Mouse (Mus musculus): ENCODE data around the gene Syt2. TPM values are rescaled to one million over a fixed set of nuclear protein-coding genes. Genes with fewer than 3 reads are reported as not detected.

The Syt2 gene
- polyA plus RNA-seq, 1 experiment from 2014 or later, result 2.1 TPM

DNA sequence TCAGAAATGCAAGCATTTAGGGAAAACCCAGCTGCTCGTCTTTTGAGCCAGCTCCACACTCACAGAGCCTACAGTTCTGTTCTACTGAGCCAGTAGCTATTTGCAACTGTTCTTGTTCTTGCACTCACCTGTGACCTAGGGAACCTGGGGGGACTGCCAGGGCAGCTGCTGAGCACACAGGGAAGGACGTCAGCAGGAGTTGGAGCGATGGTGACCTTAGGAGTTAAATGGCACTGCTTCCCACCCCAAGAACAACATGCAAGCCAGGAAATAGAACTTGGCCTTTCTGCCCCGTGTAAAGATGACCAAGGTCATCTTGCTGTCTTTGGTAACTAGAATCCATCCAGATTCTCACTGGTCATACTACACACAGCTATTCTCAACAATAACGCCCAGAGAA, 114.2 kb downstream of the Syt2 start:
- peaks cover 7% of the 10 kb centered on the region; the same call in 1 of the 2 replicates for H3K4me1 ChIP-seq (ENCODE audit: control insufficient read depth, insufficient read depth, low read length)
- no peak overlapping the region for H3K4me2 ChIP-seq (ENCODE audit: low read length)
- DNase-seq, result no peak
- no peak for ATAC-seq (ENCODE audit: low FRiP score, low TSS enrichment)
- no peak overlapping the region for H3K27ac ChIP-seq (replicated peaks; ENCODE audit: low read depth, low read length)
- H3K36me3 ChIP-seq (ENCODE audit: control insufficient read depth, insufficient read depth, low read length), result peaks cover 7% of the 10 kb centered on the region; the same call in 1 of the 2 replicates
- no peaks in the 10 kb centered on the region for H3K9me3 ChIP-seq (ENCODE audit: control insufficient read depth, low read length)
- H3K9ac ChIP-seq (replicated peaks; ENCODE audit: low read length), result no peak overlapping the region
- 83% methylated on average over 5 of the region's 5 CpGs for WGBS
- H3K4me3 ChIP-seq (replicated peaks; ENCODE audit: low read depth, low read length), result no peak overlapping the region
- no peaks in the 10 kb centered on the region for H3K27me3 ChIP-seq (ENCODE audit: control insufficient read depth, insufficient read depth, low read length)

- no peak overlapping the region for H3K9ac ChIP-seq (replicated peaks; ENCODE audit: low read length)
- no peak for DNase-seq
- 91% methylated on average over 7 of the region's 7 CpGs for WGBS
- no peaks in the 10 kb centered on the region for H3K27me3 ChIP-seq (ENCODE audit: control insufficient read depth, insufficient read depth, low read length)
- H3K4me3 ChIP-seq (replicated peaks; ENCODE audit: low read depth, low read length), result no peak overlapping the region
- no peak for ATAC-seq (ENCODE audit: low FRiP score, low TSS enrichment)
- no peak overlapping the region for H3K4me2 ChIP-seq (ENCODE audit: low read length)
- peaks cover 5% of the 10 kb centered on the region; the same call in 1 of the 2 replicates for H3K4me1 ChIP-seq (ENCODE audit: control insufficient read depth, insufficient read depth, low read length)
- peaks cover 7% of the 10 kb centered on the region; the same call in 1 of the 2 replicates for H3K36me3 ChIP-seq (ENCODE audit: control insufficient read depth, insufficient read depth, low read length)
- H3K9me3 ChIP-seq (ENCODE audit: control insufficient read depth, low read length), result no peaks in the 10 kb centered on the region
- no peak overlapping the region for H3K27ac ChIP-seq (replicated peaks; ENCODE audit: low read depth, low read length)
Observed at GRCm38 (mm10) chr1:134761534-134761933, 115.1 kb downstream of the Syt2 start.

- Histone ChIP-seq H3K36me3 (ENCODE audit: control insufficient read depth, insufficient read depth, low read length) (peaks cover 13% of the 10 kb centered on the region; the same call in 1 of the 2 replicates), H3K4me2 (ENCODE audit: low read length) (no peak overlapping the region), H3K9ac (replicated peaks; ENCODE audit: low read length) (no peak overlapping the region), H3K9me3 (ENCODE audit: control insufficient read depth, low read length) (no peaks in the 10 kb centered on the region), H3K4me1 (ENCODE audit: control insufficient read depth, insufficient read depth, low read length) (no peaks in the 10 kb centered on the region), H3K27ac (replicated peaks; ENCODE audit: low read depth, low read length) (no peak overlapping the region), H3K4me3 (replicated peaks; ENCODE audit: low read depth, low read length) (no peak overlapping the region), H3K27me3 (ENCODE audit: control insufficient read depth, insufficient read depth, low read length) (no peaks in the 10 kb centered on the region)
- WGBS, result 93% methylated on average over 4 of the region's 4 CpGs
- no peak for ATAC-seq (ENCODE audit: low FRiP score, low TSS enrichment)
- DNase-seq, result no peak
Observed at GRCm38 (mm10) chr1:134763250-134763649, 116.8 kb downstream of the Syt2 start.

- H3K4me3 ChIP-seq (replicated peaks; ENCODE audit: low read depth, low read length), result no peak overlapping the region
- no peak overlapping the region; the same call in 1 of the 2 replicates for H3K27ac ChIP-seq (replicated peaks; ENCODE audit: low read depth, low read length)
Observed at GRCm38 (mm10) chr1:134763776-134764438, 117.4 kb downstream of the Syt2 start.

DNA sequence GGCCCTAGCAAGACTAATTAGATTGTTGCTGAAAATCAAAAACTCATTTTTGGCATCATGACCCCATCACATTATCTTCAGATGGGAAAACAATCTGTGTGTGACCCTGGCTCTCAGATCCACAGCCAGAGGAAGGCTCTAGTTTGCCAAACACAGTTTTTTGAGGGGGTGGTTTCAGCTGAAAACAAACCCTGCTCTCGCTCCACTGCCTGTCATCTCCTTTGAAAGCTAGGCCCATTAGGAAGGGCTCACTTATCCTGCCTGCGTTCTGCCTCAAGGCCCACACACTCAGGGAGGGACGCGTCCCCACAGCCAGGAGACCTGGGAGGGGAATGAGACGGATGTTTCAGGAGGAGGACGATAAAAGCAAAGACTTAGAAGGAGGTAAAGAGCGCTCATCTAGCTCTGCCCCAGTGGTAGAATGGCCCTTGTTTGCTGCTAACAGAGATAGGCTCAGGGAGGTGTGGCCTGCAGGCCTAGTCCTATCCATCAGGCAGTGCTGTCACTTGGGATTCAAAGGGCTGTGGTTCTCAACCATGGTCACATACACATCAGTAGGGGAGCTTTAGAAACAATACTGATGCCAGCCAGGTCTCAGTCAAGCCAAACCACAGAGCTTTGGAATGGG, 118.5 kb downstream of the Syt2 start:
- no peaks in the 10 kb centered on the region for H3K9me3 ChIP-seq (ENCODE audit: control insufficient read depth, low read length)
- no peak overlapping the region for H3K9ac ChIP-seq (replicated peaks; ENCODE audit: low read length)
- H3K27me3 ChIP-seq (ENCODE audit: control insufficient read depth, insufficient read depth, low read length), result no peaks in the 10 kb centered on the region
- peaks cover 9% of the 10 kb centered on the region for H3K36me3 ChIP-seq (ENCODE audit: control insufficient read depth, insufficient read depth, low read length)
- WGBS, result 42% methylated on average over 7 of the region's 7 CpGs
- DNase-seq (no peak), ATAC-seq (ENCODE audit: low FRiP score, low TSS enrichment) (no peak)
- H3K4me1 ChIP-seq (ENCODE audit: control insufficient read depth, insufficient read depth, low read length), result no peaks in the 10 kb centered on the region
- H3K4me2 ChIP-seq (ENCODE audit: low read length), result no peak overlapping the region
- peak overlapping the region; percentile 28; the same call in 1 of the 2 replicates for H3K27ac ChIP-seq (replicated peaks; ENCODE audit: low read depth, low read length)
- H3K4me3 ChIP-seq (replicated peaks; ENCODE audit: low read depth, low read length), result no peak overlapping the region

More at GRCm38 (mm10) chr1:134763776-134764438, 117.4 kb downstream of the Syt2 start:
- Histone ChIP-seq H3K9me3 (ENCODE audit: control insufficient read depth, low read length) (no peaks in the 10 kb centered on the region), H3K27me3 (ENCODE audit: control insufficient read depth, insufficient read depth, low read length) (no peaks in the 10 kb centered on the region), H3K36me3 (ENCODE audit: control insufficient read depth, insufficient read depth, low read length) (peaks cover 13% of the 10 kb centered on the region), H3K4me2 (ENCODE audit: low read length) (no peak overlapping the region), H3K9ac (replicated peaks; ENCODE audit: low read length) (no peak overlapping the region), H3K4me1 (ENCODE audit: control insufficient read depth, insufficient read depth, low read length) (no peaks in the 10 kb centered on the region)
- ATAC-seq (ENCODE audit: low FRiP score, low TSS enrichment) (no peak), DNase-seq (no peak)
- 88% methylated on average over 11 of the region's 11 CpGs for WGBS

- Histone ChIP-seq H3K27me3 (ENCODE audit: control insufficient read depth, insufficient read depth, low read length) (no peaks in the 10 kb centered on the region), H3K9me3 (ENCODE audit: control insufficient read depth, low read length) (no peaks in the 10 kb centered on the region), H3K4me3 (replicated peaks; ENCODE audit: low read depth, low read length) (no peak overlapping the region), H3K36me3 (ENCODE audit: control insufficient read depth, insufficient read depth, low read length) (peaks cover 6% of the 10 kb centered on the region; the same call in 1 of the 2 replicates), H3K27ac (replicated peaks; ENCODE audit: low read depth, low read length) (no peak overlapping the region), H3K4me1 (ENCODE audit: control insufficient read depth, insufficient read depth, low read length) (no peaks in the 10 kb centered on the region), H3K9ac (replicated peaks; ENCODE audit: low read length) (no peak overlapping the region), H3K4me2 (ENCODE audit: low read length) (no peak overlapping the region)
- 86% methylated on average over 4 of the region's 4 CpGs for WGBS
- ATAC-seq (ENCODE audit: low FRiP score, low TSS enrichment), result no peak
- DNase-seq, result no peak
Observed at GRCm38 (mm10) chr1:134766448-134766847, 120.0 kb downstream of the Syt2 start.

GRCm38 (mm10) chr1:134770312-134770711, 123.8 kb downstream of the Syt2 start:
- no peak for ATAC-seq (ENCODE audit: low FRiP score, low TSS enrichment)
- DNase-seq, result no peak
- WGBS, result 98% methylated on average over 5 of the region's 5 CpGs
- no peak overlapping the region for H3K4me3 ChIP-seq (replicated peaks; ENCODE audit: low read depth, low read length)
- H3K4me1 ChIP-seq (ENCODE audit: control insufficient read depth, insufficient read depth, low read length), result no peaks in the 10 kb centered on the region
- H3K27ac ChIP-seq (replicated peaks; ENCODE audit: low read depth, low read length), result no peak overlapping the region
- H3K27me3 ChIP-seq (ENCODE audit: control insufficient read depth, insufficient read depth, low read length), result no peaks in the 10 kb centered on the region
- peaks cover 14% of the 10 kb centered on the region for H3K36me3 ChIP-seq (ENCODE audit: control insufficient read depth, insufficient read depth, low read length)
- H3K4me2 ChIP-seq (ENCODE audit: low read length), result no peak overlapping the region
- no peak overlapping the region for H3K9ac ChIP-seq (replicated peaks; ENCODE audit: low read length)
- H3K9me3 ChIP-seq (ENCODE audit: control insufficient read depth, low read length), result no peaks in the 10 kb centered on the region

DNA sequence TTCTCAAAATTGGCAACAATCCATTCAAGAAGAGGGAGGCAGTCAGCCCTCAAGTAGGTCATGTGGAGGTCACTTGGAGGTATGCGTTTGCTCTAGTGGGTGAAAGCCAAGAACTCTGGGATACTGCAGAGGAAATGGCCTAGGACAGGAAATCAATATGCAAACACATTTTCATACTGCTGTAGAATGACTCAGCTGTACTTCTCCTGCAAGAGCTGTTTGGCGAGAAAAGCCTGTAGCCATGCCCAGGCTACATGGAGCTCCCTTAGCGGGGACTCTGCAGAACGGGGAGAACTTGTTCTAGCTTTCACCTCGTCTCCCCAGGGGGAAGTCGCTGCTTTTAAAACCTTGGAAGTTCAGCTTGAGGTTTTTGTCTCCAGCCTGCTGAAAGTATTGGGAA, 124.9 kb downstream of the Syt2 start:
- Histone ChIP-seq H3K9ac (replicated peaks; ENCODE audit: low read length) (no peak overlapping the region), H3K36me3 (ENCODE audit: control insufficient read depth, insufficient read depth, low read length) (peaks cover 14% of the 10 kb centered on the region), H3K4me1 (ENCODE audit: control insufficient read depth, insufficient read depth, low read length) (no peaks in the 10 kb centered on the region), H3K27me3 (ENCODE audit: control insufficient read depth, insufficient read depth, low read length) (no peaks in the 10 kb centered on the region), H3K4me3 (replicated peaks; ENCODE audit: low read depth, low read length) (no peak overlapping the region), H3K9me3 (ENCODE audit: control insufficient read depth, low read length) (no peaks in the 10 kb centered on the region), H3K27ac (replicated peaks; ENCODE audit: low read depth, low read length) (no peak overlapping the region), H3K4me2 (ENCODE audit: low read length) (no peak overlapping the region)
- DNase-seq, result no peak
- 84% methylated on average over 6 of the region's 6 CpGs for WGBS
- ATAC-seq (ENCODE audit: low FRiP score, low TSS enrichment), result no peak

- Histone ChIP-seq H3K36me3 (ENCODE audit: control insufficient read depth, insufficient read depth, low read length) (peaks cover 16% of the 10 kb centered on the region), H3K9me3 (ENCODE audit: control insufficient read depth, low read length) (no peaks in the 10 kb centered on the region), H3K9ac (replicated peaks; ENCODE audit: low read length) (no peak overlapping the region), H3K4me2 (ENCODE audit: low read length) (no peak overlapping the region), H3K27me3 (ENCODE audit: control insufficient read depth, insufficient read depth, low read length) (no peaks in the 10 kb centered on the region), H3K27ac (replicated peaks; ENCODE audit: low read depth, low read length) (no peak overlapping the region), H3K4me3 (replicated peaks; ENCODE audit: low read depth, low read length) (no peak overlapping the region), H3K4me1 (ENCODE audit: control insufficient read depth, insufficient read depth, low read length) (no peaks in the 10 kb centered on the region)
- no peak for DNase-seq
- WGBS, result 83% methylated on average over 7 of the region's 7 CpGs
- ATAC-seq (ENCODE audit: low FRiP score, low TSS enrichment), result no peak
Observed at GRCm38 (mm10) chr1:134771999-134772398, 125.5 kb downstream of the Syt2 start.

All from midbrain, embryonic 14.5 days (tissue).